Mouse (Mus musculus) CH12.LX (cell line): ENCODE measurements around the gene Atxn2l.
A peak's percentile ranks its signal among the peaks of the same experiment; 100 is the strongest.

Experiments
- BHLHE40 ChIP-seq: IDR thresholded peaks from 2 replicates; pipeline ENCODE4 v1.6.1; 2011; ENCODE audit warnings: mild to moderate bottlenecking, low read depth, low read length, improper control_type of control experiment
- CTCF ChIP-seq, 2 experiments: IDR thresholded peaks in 1 of 2; conservative IDR thresholded peaks in 1 of 2; 2 replicates each; pipeline ENCODE4 v1.5.1; 2011 to 2012; ENCODE audit warnings: low read depth in 2 of 2, low read length in 2 of 2, improper control_type of control experiment in 1 of 2, inconsistent platforms in 1 of 2, mild to moderate bottlenecking in 1 of 2, moderate library complexity in 1 of 2
- EP300 ChIP-seq: IDR thresholded peaks from 2 replicates; pipeline ENCODE4 v1.6.1; 2011; ENCODE audit warnings: low read length, improper control_type of control experiment
- ETS1 ChIP-seq: conservative IDR thresholded peaks from 2 replicates; pipeline ENCODE4 v1.6.1; 2012; ENCODE audit warnings: low read depth, mild to moderate bottlenecking, inconsistent platforms, low read length, improper control_type of control experiment, moderate library complexity
- HCFC1 ChIP-seq: IDR thresholded peaks from 2 replicates; pipeline ENCODE4 v1.6.1; 2012; ENCODE audit warnings: low read depth, mild to moderate bottlenecking, inconsistent platforms, low read length, improper control_type of control experiment
- MYC ChIP-seq: IDR thresholded peaks from 2 replicates; pipeline ENCODE4 v1.6.1; 2011; ENCODE audit warnings: low read depth, mild to moderate bottlenecking, improper control_type of control experiment, low read length
- NRF1 ChIP-seq: IDR thresholded peaks from 2 replicates; pipeline ENCODE4 v1.6.1; 2014; ENCODE audit warnings: low read depth, mild to moderate bottlenecking, inconsistent platforms, low read length, improper control_type of control experiment, moderate library complexity
- POLR2A ChIP-seq: IDR thresholded peaks from 2 replicates; pipeline ENCODE4 v1.6.1; 2011; ENCODE audit warnings: low read depth, mild to moderate bottlenecking, improper control_type of control experiment, low read length
- TCF12 ChIP-seq: IDR thresholded peaks from 2 replicates; pipeline ENCODE4 v1.6.1; 2014; ENCODE audit warnings: low read depth, mild to moderate bottlenecking, inconsistent platforms, low read length, improper control_type of control experiment

GRCm38 (mm10) chr7:126467271-126467670 is 36.0 kb downstream of the Atxn2l start:
- TF ChIP-seq CTCF (conservative IDR thresholded peaks at IDR 0.05 in 1 of 2, IDR thresholded peaks at IDR 0.05 in 1 of 2; ENCODE audit: low read depth in 2 of 2, low read length in 2 of 2) (peak; percentile 64 to 75), BHLHE40 (no peak), POLR2A (no peak), HCFC1 (no peak), NRF1 (no peak), TCF12 (no peak), MYC (no peak), ETS1 (no peak), EP300 (no peak)
